ENCODE assay signal across 14 mouse cellular contexts in the genomic region with DNA sequence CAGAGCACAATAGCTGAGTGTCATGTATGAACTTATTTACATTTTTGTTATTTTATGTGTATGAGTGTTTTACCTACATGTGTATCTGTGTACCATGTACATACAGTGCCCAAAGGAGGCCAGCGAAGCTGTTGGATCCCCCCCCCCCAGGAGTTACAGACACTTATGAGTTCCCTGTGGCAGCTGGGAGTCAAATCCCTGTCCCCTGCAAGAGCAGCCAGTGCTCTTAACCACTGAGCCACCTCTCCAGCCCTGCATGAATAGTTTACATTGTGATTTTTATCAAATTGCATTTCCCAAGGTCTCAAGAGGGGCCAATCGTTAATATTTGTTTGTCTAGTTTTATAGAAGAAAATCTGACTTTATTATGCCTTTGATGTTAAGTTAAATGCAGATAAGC. TPM values are rescaled to one million over a fixed set of nuclear protein-coding genes. Genes with fewer than 3 reads are reported as not detected.
DNase-seq lines count a peak whose midpoint lies in the region; ATAC-seq and TF ChIP-seq lines count a peak whose summit lies in the region.
"Had no signal": no experiment of that assay in that cellular context is flagged by ENCODE, and none has a peak within 500 bp of the region (broad histone marks: within the 10 kb centered on the region; RNA-seq: fewer than 3 reads in every experiment).

No protein-coding gene starts in this region.

- no peak for DNase-seq in heart, postnatal 36 days
- peak; percentile 26 for DNase-seq in lung, embryonic 14.5 days
- no peak for DNase-seq in lung, postnatal 14 days
- no peak for DNase-seq in right cerebral cortex, adult 2 months (ENCODE audit: low spot score in 2 of 2)
- DNase-seq in left cerebral cortex, postnatal 14 days (ENCODE audit: low spot score in 2 of 2) = no peak
- DNase-seq: cerebellum, adult 11 months had no signal

- no peak overlapping the region for H3ac ChIP-seq in myocyte (ENCODE audit: control insufficient read depth, insufficient read length)

- H3K4me1 ChIP-seq in heart, embryonic 13.5 days = peaks cover 27% of the 10 kb centered on the region
- peaks cover 5% of the 10 kb centered on the region; the same call in 1 of the 2 replicates for H3K4me1 ChIP-seq in lung, embryonic 14.5 days (ENCODE audit: insufficient read depth)
- peaks cover 11% of the 10 kb centered on the region for H3K4me1 ChIP-seq in intestine, embryonic 16.5 days (ENCODE audit: control insufficient read depth, insufficient read depth, low read length)

- 50% methylated on average over 2 of the region's 2 CpGs for WGBS in heart, embryonic 13.5 days
- WGBS in lung, embryonic 14.5 days = 30% methylated on average over 2 of the region's 2 CpGs
- 42% methylated on average over 2 of the region's 2 CpGs for WGBS in intestine, embryonic 16.5 days

- no peaks in the 10 kb centered on the region for H3K27me3 ChIP-seq in heart, embryonic 13.5 days (replicated peaks)
- no peaks in the 10 kb centered on the region for H3K27me3 ChIP-seq in lung, embryonic 14.5 days (ENCODE audit: insufficient read depth, low read length)
- H3K27me3 ChIP-seq in intestine, embryonic 16.5 days (replicated peaks; ENCODE audit: control insufficient read depth, insufficient read depth, low read length) = no peaks in the 10 kb centered on the region
- no peaks in the 10 kb centered on the region for H3K27me3 ChIP-seq in myocyte (ENCODE audit: control insufficient read depth, insufficient read depth, insufficient read length)
- H3K27me3 ChIP-seq: CH12.LX had no signal

- intact Hi-C loops in heart, postnatal 36 days (cut with DNase I) = no loop called here
- intact Hi-C loops in left cerebral cortex, postnatal 14 days (cut with DNase I) = no loop called here

- H3K9me3 ChIP-seq in heart, embryonic 13.5 days = no peaks in the 10 kb centered on the region
- no peaks in the 10 kb centered on the region for H3K9me3 ChIP-seq in lung, embryonic 14.5 days (ENCODE audit: low read depth, low read length)
- H3K9me3 ChIP-seq in intestine, embryonic 16.5 days (ENCODE audit: control insufficient read depth, low read length) = no peaks in the 10 kb centered on the region

- no peak overlapping the region for H3K4me3 ChIP-seq in heart, embryonic 13.5 days
- H3K4me3 ChIP-seq in lung, embryonic 14.5 days (ENCODE audit: low read depth, low read length) = no peak overlapping the region
- no peak overlapping the region for H3K4me3 ChIP-seq in intestine, embryonic 16.5 days (ENCODE audit: low read length)
- no peak overlapping the region for H3K4me3 ChIP-seq in myocyte

- peak overlapping the region; percentile 8 for H3K9ac ChIP-seq in heart, embryonic 13.5 days
- H3K9ac ChIP-seq in lung, embryonic 14.5 days = no peak overlapping the region
- H3K9ac ChIP-seq in intestine, embryonic 16.5 days (ENCODE audit: low read depth, low read length) = no peak overlapping the region

- no peaks in the 10 kb centered on the region for H3K36me3 ChIP-seq in heart, embryonic 13.5 days
- H3K36me3 ChIP-seq in lung, embryonic 14.5 days (ENCODE audit: insufficient read depth) = no peaks in the 10 kb centered on the region
- H3K36me3 ChIP-seq in intestine, embryonic 16.5 days (ENCODE audit: control insufficient read depth, insufficient read depth, low read length) = no peaks in the 10 kb centered on the region
- H3K36me3 ChIP-seq in myocyte (ENCODE audit: control insufficient read depth, insufficient read depth) = no peaks in the 10 kb centered on the region

- no peak for TF ChIP-seq CTCF in lung, embryonic 14.5 days (IDR thresholded peaks at IDR 0.05; ENCODE audit: low read depth)

- TF ChIP-seq POLR2A in myocyte (IDR thresholded peaks at IDR 0.05; ENCODE audit: insufficient read length, low read depth) = no peak

- H3K79me2 ChIP-seq in myocyte (ENCODE audit: control insufficient read depth, insufficient read depth) = no peaks in the 10 kb centered on the region

- H3K27ac ChIP-seq in heart, embryonic 13.5 days (replicated peaks) = peak overlapping the region; percentile 16; the same call in 1 of the 2 replicates
- no peak overlapping the region for H3K27ac ChIP-seq in lung, embryonic 14.5 days (ENCODE audit: low read depth)
- H3K27ac ChIP-seq in intestine, embryonic 16.5 days (ENCODE audit: low read length) = peak overlapping the region; percentile 52

- H3K4me2 ChIP-seq in heart, embryonic 13.5 days = peak overlapping the region; percentile 56
- H3K4me2 ChIP-seq in lung, embryonic 14.5 days = peak overlapping the region; percentile 42; the same call in 1 of the 2 replicates
- H3K4me2 ChIP-seq in intestine, embryonic 16.5 days (ENCODE audit: low read depth, low read length) = peak overlapping the region; percentile 33
- peak overlapping the region; percentile 50 for H3K4me2 ChIP-seq in myocyte (ENCODE audit: low read depth)

- ATAC-seq in heart, embryonic 13.5 days (ENCODE audit: extremely low read depth, insufficient number of reproducible peaks, low FRiP score, low TSS enrichment) = no peak
- ATAC-seq in lung, embryonic 14.5 days (ENCODE audit: insufficient read depth) = no peak; the same call in 1 of the 2 replicates
- peak; percentile 71 for ATAC-seq in intestine, embryonic 16.5 days

TF ChIP-seq in myocyte, 11 proteins besides CTCF, POLR2A, EP300 and RAD21:
- TF ChIP-seq TCF3 (IDR thresholded peaks at IDR 0.05; ENCODE audit: insufficient read length, low read depth) (no peak), POLR2AphosphoS2 (IDR thresholded peaks at IDR 0.05; ENCODE audit: insufficient read length, low read depth) (no peak), TCF12 (IDR thresholded peaks at IDR 0.05; ENCODE audit: insufficient read depth, poor library complexity, severe bottlenecking) (no peak), SRF (IDR thresholded peaks at IDR 0.05; ENCODE audit: control insufficient read depth, insufficient read length, low read depth) (no peak), USF1 (IDR thresholded peaks at IDR 0.05; ENCODE audit: low read depth) (no peak), MYOG (IDR thresholded peaks at IDR 0.05; ENCODE audit: control insufficient read depth in 1 of 3, insufficient read depth in 1 of 3, insufficient read length in 2 of 3, low read depth in 2 of 3) (no peak), REST (IDR thresholded peaks at IDR 0.05; ENCODE audit: insufficient read depth, insufficient read length) (no peak), E2F4 (IDR thresholded peaks at IDR 0.05; ENCODE audit: insufficient read depth) (no peak), MAX (IDR thresholded peaks at IDR 0.05; ENCODE audit: low read depth) (no peak), CEBPB (IDR thresholded peaks at IDR 0.05; ENCODE audit: insufficient read depth, poor library complexity, severe bottlenecking) (no peak), MYOD1 (IDR thresholded peaks at IDR 0.05; ENCODE audit: control insufficient read depth in 1 of 3, insufficient read length in 2 of 3, low read depth in 2 of 3) (no peak)

RNA-seq across cellular contexts. Expression of a gene that starts 8.0 kb away (rescaled TPM):
- 108 and 136 TPM in 2 replicates for polyA plus RNA-seq in heart, embryonic 13.5 days (2015; fragmentation: Nextera tagmentation; extraction: Ambion mirVana)
- total RNA-seq in heart, postnatal 36 days (2021) = 100 to 1,000 TPM; 234 to 314 TPM
- polyA plus RNA-seq in lung, embryonic 14.5 days (2014; fragmentation: Nextera tagmentation; extraction: Ambion mirVana) = 0.28 TPM in 1 of 2 replicates, not detected in the other
- polyA plus RNA-seq in intestine, embryonic 16.5 days (2015; fragmentation: Nextera tagmentation; extraction: Ambion mirVana) = 1.3 and 1.9 TPM in 2 replicates
- 29.1 TPM for polyA plus RNA-seq in myocyte (2012; fragmentation: generic; extraction: Trizol)
- total RNA-seq in left cerebral cortex, postnatal 14 days (2021) = under 1 TPM; 0.40 to 0.86 TPM
- total RNA-seq: adrenal gland, postnatal 14 days; hematopoietic stem cell, adult 5-6 weeks; megakaryocyte-erythroid progenitor cell, adult 5-6 weeks had no signal

RNA-seq across cellular contexts. Expression of a gene that starts 19.3 kb away (rescaled TPM):
- polyA plus RNA-seq in heart, embryonic 13.5 days (2015; fragmentation: Nextera tagmentation; extraction: Ambion mirVana) = 13.4 and 13.5 TPM in 2 replicates
- 1 to 10 TPM; 7.9 to 8.2 TPM for total RNA-seq in heart, postnatal 36 days (2021)
- 21.2 and 21.4 TPM in 2 replicates for polyA plus RNA-seq in lung, embryonic 14.5 days (2014; fragmentation: Nextera tagmentation; extraction: Ambion mirVana)
- polyA plus RNA-seq in intestine, embryonic 16.5 days (2015; fragmentation: Nextera tagmentation; extraction: Ambion mirVana) = 14.0 and 16.5 TPM in 2 replicates
- polyA plus RNA-seq in myocyte (2012; fragmentation: generic; extraction: Trizol) = 1.6 TPM
- 10 to 100 TPM; 16.1 to 16.4 TPM for total RNA-seq in left cerebral cortex, postnatal 14 days (2021)

RNA-seq across cellular contexts. Expression of a gene that starts 36.0 kb away (rescaled TPM):
- 0.11 and 0.19 TPM in 2 replicates for polyA plus RNA-seq in heart, embryonic 13.5 days (2015; fragmentation: Nextera tagmentation; extraction: Ambion mirVana)
- under 1 TPM; 0.35 to 0.50 TPM for total RNA-seq in heart, postnatal 36 days (2021)
- 0.05 TPM in 1 of 2 replicates, not detected in the other for polyA plus RNA-seq in lung, embryonic 14.5 days (2014; fragmentation: Nextera tagmentation; extraction: Ambion mirVana)
- 7.4 and 10.6 TPM in 2 replicates for polyA plus RNA-seq in intestine, embryonic 16.5 days (2015; fragmentation: Nextera tagmentation; extraction: Ambion mirVana)
- polyA plus RNA-seq in myocyte (2012; fragmentation: generic; extraction: Trizol) = 0.35 TPM
- total RNA-seq in left cerebral cortex, postnatal 14 days (2021) = under 1 TPM in 1 of 2 experiments, not detected in 1; 0.17 TPM
- total RNA-seq: hematopoietic stem cell, adult 5-6 weeks; megakaryocyte-erythroid progenitor cell, adult 5-6 weeks had no signal
- polyA plus RNA-seq: neural tube, embryonic 11.5 days had no signal

RNA-seq across cellular contexts. Expression of a gene that starts 53.1 kb away (rescaled TPM):
- 4.3 and 5.0 TPM in 2 replicates for polyA plus RNA-seq in heart, embryonic 13.5 days (2015; fragmentation: Nextera tagmentation; extraction: Ambion mirVana)
- 1 to 10 TPM; 6.1 to 9.5 TPM for total RNA-seq in heart, postnatal 36 days (2021)
- 10.2 and 11.6 TPM in 2 replicates for polyA plus RNA-seq in lung, embryonic 14.5 days (2014; fragmentation: Nextera tagmentation; extraction: Ambion mirVana)
- polyA plus RNA-seq in intestine, embryonic 16.5 days (2015; fragmentation: Nextera tagmentation; extraction: Ambion mirVana) = 3.6 and 5.0 TPM in 2 replicates
- 0.17 TPM for polyA plus RNA-seq in myocyte (2012; fragmentation: generic; extraction: Trizol)
- 1 to 10 TPM; 3.8 to 4.3 TPM for total RNA-seq in left cerebral cortex, postnatal 14 days (2021)
- total RNA-seq: CH12.LX had no signal

Comparison
In these comparisons a context has a peak if more than half of its experiments do, and no peak if none do; other contexts are left out.
1. RNA of a gene that starts 8.0 kb away (polyA plus RNA-seq): 108 to 136 TPM in heart, embryonic 13.5 days and 29.1 TPM in myocyte (single experiment); 1.3 to 1.9 TPM in intestine, embryonic 16.5 days and 0.28 TPM in lung, embryonic 14.5 days; every median in the first group is over 10 times any median in the second.
2. Peak in every context shown above with its lines, with median percentiles within 50 percentile points of each other: H3K4me2 ChIP-seq.